Mouse (Mus musculus) intestine, embryonic 16.5 days (tissue): ENCODE results near the gene Fosl1. TPM values are rescaled to one million over a fixed set of nuclear protein-coding genes. Genes with fewer than 3 reads are reported as not detected.

Experiments used
- ATAC-seq: fragments of 200-750 bp; cut with Nextera tagmentation; 2 replicates; pipeline ENCODE4 v1.8.0; 2017; ENCODE audit warnings: moderate TSS enrichment, moderate library complexity
- H3K27ac ChIP-seq: fragments of 300-500 bp; sonication (generic); 2 replicates; pipeline ENCODE4 v1.5.1; 2014; ENCODE audit warnings: mild to moderate bottlenecking, low read length
- H3K27me3 ChIP-seq: fragments of 300-500 bp; sonication (generic); replicated peaks from 2 replicates; pipeline ENCODE4 v1.6.1; 2014; ENCODE audit warnings: low read length, control low read depth, mixed read lengths; ENCODE audit not compliant: control insufficient read depth, insufficient read depth
- H3K36me3 ChIP-seq: fragments of 300-500 bp; sonication (generic); 2 replicates; pipeline ENCODE4 v1.6.1; 2014; ENCODE audit warnings: low read length, control low read depth; ENCODE audit not compliant: control insufficient read depth, insufficient read depth
- H3K4me1 ChIP-seq: fragments of 300-500 bp; sonication (generic); 2 replicates; pipeline ENCODE4 v1.6.1; 2014; ENCODE audit warnings: low read length, control low read depth, mixed read lengths; ENCODE audit not compliant: control insufficient read depth, insufficient read depth
- H3K4me2 ChIP-seq: fragments of 300-500 bp; sonication (generic); 2 replicates; pipeline ENCODE4 v1.6.1; 2014; ENCODE audit warnings: low read depth, low read length, control low read depth
- H3K4me3 ChIP-seq: fragments of 300-500 bp; sonication (generic); 2 replicates; pipeline ENCODE4 v1.5.1; 2014; ENCODE audit warnings: mild to moderate bottlenecking, low read length
- H3K9ac ChIP-seq: fragments of 300-500 bp; sonication (generic); 2 replicates; pipeline ENCODE4 v1.6.1; 2014; ENCODE audit warnings: low read depth, low read length
- H3K9me3 ChIP-seq: fragments of 300-500 bp; sonication (generic); 2 replicates; pipeline ENCODE4 v1.6.1; 2016; ENCODE audit warnings: low read length, control low read depth; ENCODE audit not compliant: control insufficient read depth
- WGBS: fragments of 180-500 bp; shearing (Covaris S2); extraction: QIAGEN DNeasy Blood & Tissue Kit; methylation state at CpG from one replicate; pipeline ENCODE4 v1.1.7; 2014; 5-methylcytosine and 5-hydroxymethylcytosine counted together
- polyA plus RNA-seq: library from polyadenylated mRNA; unstranded; fragments of >200 nt; fragmentation: Nextera tagmentation; extraction: Ambion mirVana; gene quantifications from 2 replicates; pipeline ENCODE4 v1.2.1, GENCODE M21; 2015

Fosl1 gene
- polyA plus RNA-seq, 1 experiment from 2014 or later, result not detected

GRCm38 (mm10) chr19:5459896-5460295 is 12.5 kb downstream of the Fosl1 start:
- 29% methylated on average over 3 of the region's 3 CpGs for WGBS

GRCm38 (mm10) chr19:5460465-5460911 is 13.1 kb downstream of the Fosl1 start, which contains the start of gene Fibp:
Gene Fibp (plus strand): TSS chr19:5460615.
- ATAC-seq, result peak; percentile 69
- H3K4me1 ChIP-seq, result peaks cover 22% of the 10 kb centered on the region
- H3K27me3 ChIP-seq, result no peaks in the 10 kb centered on the region
- peak within 1 kb of the TSS; percentile 74 for H3K4me3 ChIP-seq
- peak within 1 kb of the TSS; percentile 74 for H3K9ac ChIP-seq
- WGBS, result under 1% methylated on average over 32 of the region's 32 CpGs
- H3K4me2 ChIP-seq, result peak within 1 kb of the TSS; percentile 94
- no peaks in the 10 kb centered on the region for H3K9me3 ChIP-seq
- H3K27ac ChIP-seq, result peak within 1 kb of the TSS; percentile 59
- peaks cover 7% of the 10 kb centered on the region for H3K36me3 ChIP-seq

More at GRCm38 (mm10) chr19:5459896-5460295, 12.5 kb downstream of the Fosl1 start:
- Histone ChIP-seq H3K9ac (peak overlapping the region; percentile 74), H3K4me3 (peak overlapping the region; percentile 74), H3K27ac (peak overlapping the region; percentile 59; the same call in 1 of the 2 replicates), H3K27me3 (no peaks in the 10 kb centered on the region), H3K9me3 (no peaks in the 10 kb centered on the region), H3K4me2 (peak overlapping the region; percentile 68), H3K4me1 (peaks cover 28% of the 10 kb centered on the region), H3K36me3 (peaks cover 3% of the 10 kb centered on the region; the same call in 1 of the 2 replicates)
- no peak for ATAC-seq

- Histone ChIP-seq H3K27ac (no peak overlapping the region), H3K4me1 (peaks cover 13% of the 10 kb centered on the region), H3K27me3 (no peaks in the 10 kb centered on the region), H3K36me3 (peaks cover 13% of the 10 kb centered on the region), H3K9ac (peak overlapping the region; percentile 74), H3K4me3 (peak overlapping the region; percentile 74), H3K9me3 (no peaks in the 10 kb centered on the region), H3K4me2 (peak overlapping the region; percentile 94)
- 80% methylated on average over 6 of the region's 6 CpGs for WGBS
- no peak for ATAC-seq
Measured at GRCm38 (mm10) chr19:5461411-5461810, 14.1 kb downstream of the Fosl1 start.

- WGBS, result 88% methylated on average over 9 of the region's 9 CpGs
Measured at GRCm38 (mm10) chr19:5463212-5463611, 15.9 kb downstream of the Fosl1 start.

GRCm38 (mm10) chr19:5463791-5464562 is 16.6 kb downstream of the Fosl1 start:
- H3K9ac ChIP-seq, result peak overlapping the region; percentile 49
- peak; percentile 5; the same call in 1 of the 2 replicates for ATAC-seq
- peaks cover 20% of the 10 kb centered on the region for H3K36me3 ChIP-seq

More at GRCm38 (mm10) chr19:5463212-5463611, 15.9 kb downstream of the Fosl1 start:
- Histone ChIP-seq H3K4me2 (no peak overlapping the region), H3K9me3 (no peaks in the 10 kb centered on the region), H3K36me3 (peaks cover 20% of the 10 kb centered on the region), H3K9ac (no peak overlapping the region), H3K27me3 (no peaks in the 10 kb centered on the region), H3K4me1 (peaks cover 10% of the 10 kb centered on the region), H3K4me3 (no peak overlapping the region), H3K27ac (no peak overlapping the region)
- ATAC-seq, result no peak

GRCm38 (mm10) chr19:5465037-5465436 is 17.7 kb downstream of the Fosl1 start:
- H3K9me3 ChIP-seq, result no peaks in the 10 kb centered on the region
- H3K27me3 ChIP-seq, result no peaks in the 10 kb centered on the region
- no peak overlapping the region for H3K4me3 ChIP-seq
- H3K27ac ChIP-seq, result no peak overlapping the region
- no peak overlapping the region for H3K9ac ChIP-seq
- no peak overlapping the region for H3K4me2 ChIP-seq
- no peak for ATAC-seq
- peaks cover 20% of the 10 kb centered on the region for H3K36me3 ChIP-seq
- WGBS, result 95% methylated on average over 8 of the region's 8 CpGs
- peaks cover 8% of the 10 kb centered on the region for H3K4me1 ChIP-seq

More at GRCm38 (mm10) chr19:5463791-5464562, 16.6 kb downstream of the Fosl1 start:
- H3K9me3 ChIP-seq, result no peaks in the 10 kb centered on the region
- 37% methylated on average over 15 of the region's 15 CpGs for WGBS
- no peaks in the 10 kb centered on the region for H3K27me3 ChIP-seq
- H3K4me3 ChIP-seq, result peak overlapping the region; percentile 24
- peaks cover 10% of the 10 kb centered on the region for H3K4me1 ChIP-seq
- H3K27ac ChIP-seq, result no peak overlapping the region
- peak overlapping the region; percentile 30 for H3K4me2 ChIP-seq

GRCm38 (mm10) chr19:5466916-5467500 is 19.7 kb downstream of the Fosl1 start:
- H3K4me3 ChIP-seq, result no peak overlapping the region
- no peaks in the 10 kb centered on the region for H3K27me3 ChIP-seq
- WGBS, result 89% methylated on average over 6 of the region's 6 CpGs
- H3K36me3 ChIP-seq, result peaks cover 18% of the 10 kb centered on the region
- no peak overlapping the region for H3K27ac ChIP-seq
- H3K4me2 ChIP-seq, result no peak overlapping the region
- no peak overlapping the region for H3K9ac ChIP-seq
- H3K4me1 ChIP-seq, result no peaks in the 10 kb centered on the region
- H3K9me3 ChIP-seq, result no peaks in the 10 kb centered on the region
- ATAC-seq, result no peak

- H3K9ac ChIP-seq, result no peak within 1 kb of the TSS
- ATAC-seq, result no peak
- H3K36me3 ChIP-seq, result peaks cover 18% of the 10 kb centered on the region
- WGBS, result 52% methylated on average over 5 of the region's 5 CpGs
- no peaks in the 10 kb centered on the region for H3K27me3 ChIP-seq
- no peak within 1 kb of the TSS for H3K4me3 ChIP-seq
- no peaks in the 10 kb centered on the region for H3K4me1 ChIP-seq
- H3K9me3 ChIP-seq, result no peaks in the 10 kb centered on the region
- H3K4me2 ChIP-seq, result no peak within 1 kb of the TSS
- H3K27ac ChIP-seq, result no peak within 1 kb of the TSS
Measured at GRCm38 (mm10) chr19:5468374-5468773, 21.0 kb downstream of the Fosl1 start, which contains the start of gene Ctsw. Gene Ctsw (minus strand): TSS chr19:5468507.

- Histone ChIP-seq H3K4me1 (peaks cover 8% of the 10 kb centered on the region), H3K4me3 (no peak overlapping the region), H3K4me2 (no peak overlapping the region), H3K36me3 (0 out of 2 replicates have a peak, but pooled peaks cover 4% of the 10 kb centered on the region), H3K9ac (no peak overlapping the region), H3K27me3 (no peaks in the 10 kb centered on the region), H3K27ac (no peak overlapping the region), H3K9me3 (no peaks in the 10 kb centered on the region)
- WGBS, result 58% methylated on average over 5 of the region's 5 CpGs
- no peak for ATAC-seq
Measured at GRCm38 (mm10) chr19:5471846-5472245, 24.5 kb downstream of the Fosl1 start.
